ENCODE assay signal across 8 mouse cellular contexts in genomic region chr4:41097381-41097780, GRCm38 (mm10). TPM values are rescaled to one million over a fixed set of nuclear protein-coding genes. Genes with fewer than 3 reads are reported as not detected.
A peak's percentile ranks its signal among the peaks of the same experiment; 100 is the strongest.
DNase-seq lines count a peak whose midpoint lies in the region; ATAC-seq and TF ChIP-seq lines count a peak whose summit lies in the region.

No protein-coding gene starts in this region.

- no peak for ATAC-seq in heart, postnatal 0 days (ENCODE audit: insufficient read depth, low read depth)
- ATAC-seq in embryonic facial prominence, embryonic 13.5 days (ENCODE audit: insufficient number of reproducible peaks, insufficient read depth, low FRiP score, low TSS enrichment, low read depth): no peak
- no peak for ATAC-seq in kidney, embryonic 15.5 days (replicated peaks; ENCODE audit: low FRiP score)
- ATAC-seq in midbrain, postnatal 0 days (ENCODE audit: low FRiP score): no peak

- no peak overlapping the region for H3K4me3 ChIP-seq in heart, postnatal 0 days (ENCODE audit: low read depth, low read length)
- peak overlapping the region; percentile 49 for H3K4me3 ChIP-seq in embryonic facial prominence, embryonic 13.5 days
- peak overlapping the region; percentile 49 for H3K4me3 ChIP-seq in kidney, embryonic 15.5 days (replicated peaks)
- 0 out of 2 replicates have a peak overlapping the region, but pooled peaks have one; percentile 46 for H3K4me3 ChIP-seq in midbrain, postnatal 0 days (ENCODE audit: low read depth, low read length)
- H3K4me3 ChIP-seq in cerebellum, adult 2 months (replicated peaks; ENCODE audit: insufficient read depth, low read depth, low read length): no peak overlapping the region

- DNase-seq in heart, postnatal 0 days (ENCODE audit: low spot score): no peak
- no peak for DNase-seq in heart, postnatal 10 days
- no peak for DNase-seq in midbrain, postnatal 0 days (ENCODE audit: low spot score)
- no peak for DNase-seq in adrenal gland, adult 8-10 months
- DNase-seq in cerebellum, adult 2 months: no peak
- no peak for DNase-seq in left cerebral cortex, adult 11 months (ENCODE audit: low spot score)

- no peak for TF ChIP-seq POLR2A in cerebellum, adult 2 months (IDR thresholded peaks at IDR 0.05; ENCODE audit: borderline replicate concordance, insufficient read depth, low read length)

- peak overlapping the region; percentile 69 for H3K4me2 ChIP-seq in heart, postnatal 0 days (ENCODE audit: low read depth, low read length)
- peak overlapping the region; percentile 94 for H3K4me2 ChIP-seq in embryonic facial prominence, embryonic 13.5 days
- peak overlapping the region; percentile 92 for H3K4me2 ChIP-seq in kidney, embryonic 15.5 days
- peak overlapping the region; percentile 94; the same call in 1 of the 2 replicates for H3K4me2 ChIP-seq in midbrain, postnatal 0 days (ENCODE audit: low read depth, low read length, poor library complexity, severe bottlenecking)

- TF ChIP-seq CTCF in heart, postnatal 0 days (IDR thresholded peaks at IDR 0.05; ENCODE audit: low read depth): no peak
- TF ChIP-seq CTCF in midbrain, postnatal 0 days (IDR thresholded peaks at IDR 0.05): no peak
- no peak for TF ChIP-seq CTCF in cerebellum, adult 2 months (IDR thresholded peaks at IDR 0.05; ENCODE audit: borderline replicate concordance, insufficient read depth, low read depth, low read length)

- WGBS in heart, postnatal 0 days: 78% methylated on average over 13 of the region's 13 CpGs
- 28% methylated on average over 13 of the region's 13 CpGs for WGBS in embryonic facial prominence, embryonic 13.5 days
- WGBS in kidney, embryonic 15.5 days: 48% methylated on average over 13 of the region's 13 CpGs
- WGBS in midbrain, postnatal 0 days: 42% methylated on average over 13 of the region's 13 CpGs
- WGBS in cerebellum, adult 2 months: 75% methylated on average over 13 of the region's 13 CpGs

- H3K27me3 ChIP-seq in heart, postnatal 0 days (ENCODE audit: control insufficient read depth, insufficient read depth, low read length): peaks cover 27% of the 10 kb centered on the region
- peaks cover 34% of the 10 kb centered on the region for H3K27me3 ChIP-seq in embryonic facial prominence, embryonic 13.5 days
- H3K27me3 ChIP-seq in kidney, embryonic 15.5 days: peaks cover 23% of the 10 kb centered on the region
- H3K27me3 ChIP-seq in midbrain, postnatal 0 days (ENCODE audit: insufficient read depth, low read length): 0 out of 2 replicates have a peak, but pooled peaks cover 4% of the 10 kb centered on the region
- no peaks in the 10 kb centered on the region; the same call in 1 of the 2 replicates for H3K27me3 ChIP-seq in cerebellum, adult 2 months (ENCODE audit: control insufficient read depth, insufficient read depth, low read length)

- H3K9ac ChIP-seq in heart, postnatal 0 days (replicated peaks; ENCODE audit: low read depth, low read length): 0 out of 2 replicates have a peak overlapping the region, but pooled peaks have one; percentile 18
- no peak overlapping the region for H3K9ac ChIP-seq in embryonic facial prominence, embryonic 13.5 days
- H3K9ac ChIP-seq in kidney, embryonic 15.5 days: peak overlapping the region; percentile 18; the same call in 1 of the 2 replicates
- 0 out of 2 replicates have a peak overlapping the region, but pooled peaks have one; percentile 66 for H3K9ac ChIP-seq in midbrain, postnatal 0 days (replicated peaks; ENCODE audit: low read length, poor library complexity, severe bottlenecking)

- no peak overlapping the region for H3K27ac ChIP-seq in heart, postnatal 0 days (ENCODE audit: low read depth)
- H3K27ac ChIP-seq in embryonic facial prominence, embryonic 13.5 days: no peak overlapping the region
- H3K27ac ChIP-seq in kidney, embryonic 15.5 days: 0 out of 2 replicates have a peak overlapping the region, but pooled peaks have one; percentile 34
- H3K27ac ChIP-seq in midbrain, postnatal 0 days (ENCODE audit: low read depth, low read length): no peak overlapping the region
- H3K27ac ChIP-seq in cerebellum, adult 2 months (ENCODE audit: insufficient read depth, low read length): no peak overlapping the region

- intact Hi-C loops in heart, postnatal 10 days (cut with DNase I): no loop called here

- H3K4me1 ChIP-seq in heart, postnatal 0 days (ENCODE audit: control insufficient read depth, insufficient read depth): peaks cover 23% of the 10 kb centered on the region
- peaks cover 26% of the 10 kb centered on the region for H3K4me1 ChIP-seq in embryonic facial prominence, embryonic 13.5 days
- peaks cover 44% of the 10 kb centered on the region for H3K4me1 ChIP-seq in kidney, embryonic 15.5 days
- peaks cover 4% of the 10 kb centered on the region; the same call in 1 of the 2 replicates for H3K4me1 ChIP-seq in midbrain, postnatal 0 days (ENCODE audit: insufficient read depth, low read length)
- no peaks in the 10 kb centered on the region for H3K4me1 ChIP-seq in cerebellum, adult 2 months (ENCODE audit: control insufficient read depth, insufficient read depth, low read length)

- H3K9me3 ChIP-seq in heart, postnatal 0 days (replicated peaks; ENCODE audit: control insufficient read depth, low read length): no peaks in the 10 kb centered on the region
- no peaks in the 10 kb centered on the region for H3K9me3 ChIP-seq in embryonic facial prominence, embryonic 13.5 days
- H3K9me3 ChIP-seq in kidney, embryonic 15.5 days (replicated peaks): no peaks in the 10 kb centered on the region
- H3K9me3 ChIP-seq in midbrain, postnatal 0 days (ENCODE audit: low read length): no peaks in the 10 kb centered on the region

- no peaks in the 10 kb centered on the region for H3K36me3 ChIP-seq in heart, postnatal 0 days (replicated peaks; ENCODE audit: control insufficient read depth, insufficient read depth, low read length)
- H3K36me3 ChIP-seq in embryonic facial prominence, embryonic 13.5 days: no peaks in the 10 kb centered on the region
- H3K36me3 ChIP-seq in kidney, embryonic 15.5 days: no peaks in the 10 kb centered on the region
- H3K36me3 ChIP-seq in midbrain, postnatal 0 days (ENCODE audit: insufficient read depth, low read length): no peaks in the 10 kb centered on the region

- TF ChIP-seq EP300 in heart, postnatal 0 days (IDR thresholded peaks at IDR 0.05; ENCODE audit: low read depth): no peak

RNA-seq across cellular contexts. Expression of gene Aqp3, which starts 0.6 kb away (rescaled TPM):
- 0.54 and 6.3 TPM in 2 replicates for total RNA-seq in heart, postnatal 0 days (2014; rRNA removed; ENCODE audit: low replicate concordance)
- 0.19 and 0.36 TPM in 2 replicates for polyA plus RNA-seq in heart, postnatal 0 days (2015; fragmentation: Nextera tagmentation; extraction: Ambion mirVana)
- under 1 TPM in 1 of 2 experiments, not detected in 1; 0.53 TPM for total RNA-seq in heart, postnatal 10 days (2021)
- 20.0 and 27.9 TPM in 2 replicates for polyA plus RNA-seq in embryonic facial prominence, embryonic 13.5 days (2015; fragmentation: Nextera tagmentation; extraction: Ambion mirVana)
- 29.0 and 33.1 TPM in 2 replicates for polyA plus RNA-seq in kidney, embryonic 15.5 days (2015; fragmentation: Nextera tagmentation; extraction: Ambion mirVana)
- total RNA-seq in midbrain, postnatal 0 days (2014; rRNA removed): 1.1 TPM in 1 of 2 replicates, not detected in the other
- 0.25 and 0.47 TPM in 2 replicates for polyA plus RNA-seq in midbrain, postnatal 0 days (2015; fragmentation: Nextera tagmentation; extraction: Ambion mirVana)
- under 1 TPM in 2 of 4 experiments, not detected in 2; 0.16 to 0.31 TPM for total RNA-seq in adrenal gland, adult 8-10 months (2022)
- 0.05 TPM in 1 of 2 replicates, not detected in the other for polyA plus RNA-seq in cerebellum, adult 2 months (2012; rRNA removed)

RNA-seq across cellular contexts. Expression of gene Nol6, which starts 26.9 kb away (rescaled TPM):
- 15.0 and 39.8 TPM in 2 replicates for total RNA-seq in heart, postnatal 0 days (2014; rRNA removed; ENCODE audit: low replicate concordance)
- polyA plus RNA-seq in heart, postnatal 0 days (2015; fragmentation: Nextera tagmentation; extraction: Ambion mirVana): 6.6 and 7.3 TPM in 2 replicates
- total RNA-seq in heart, postnatal 10 days (2021): 10 to 100 TPM; 21.3 to 22.8 TPM
- polyA plus RNA-seq in embryonic facial prominence, embryonic 13.5 days (2015; fragmentation: Nextera tagmentation; extraction: Ambion mirVana): 25.3 and 27.9 TPM in 2 replicates
- polyA plus RNA-seq in kidney, embryonic 15.5 days (2015; fragmentation: Nextera tagmentation; extraction: Ambion mirVana): 30.4 and 33.1 TPM in 2 replicates
- total RNA-seq in midbrain, postnatal 0 days (2014; rRNA removed): 67.9 and 70.8 TPM in 2 replicates
- polyA plus RNA-seq in midbrain, postnatal 0 days (2015; fragmentation: Nextera tagmentation; extraction: Ambion mirVana): 39.9 and 40.1 TPM in 2 replicates
- total RNA-seq in adrenal gland, adult 8-10 months (2022): 10 to 100 TPM; 61.8 to 79.3 (median 70.7) TPM
- polyA plus RNA-seq in cerebellum, adult 2 months (2012; rRNA removed): 61.2 and 63.6 TPM in 2 replicates

RNA-seq across cellular contexts. Expression of gene Ube2r2, which starts 38.2 kb away (rescaled TPM):
- 43.7 and 48.9 TPM in 2 replicates for total RNA-seq in heart, postnatal 0 days (2014; rRNA removed; ENCODE audit: low replicate concordance)
- 60.9 and 69.7 TPM in 2 replicates for polyA plus RNA-seq in heart, postnatal 0 days (2015; fragmentation: Nextera tagmentation; extraction: Ambion mirVana)
- 100 to 1,000 TPM; 123 to 137 TPM for total RNA-seq in heart, postnatal 10 days (2021)
- 93.3 and 94.0 TPM in 2 replicates for polyA plus RNA-seq in embryonic facial prominence, embryonic 13.5 days (2015; fragmentation: Nextera tagmentation; extraction: Ambion mirVana)
- 81.7 and 84.4 TPM in 2 replicates for polyA plus RNA-seq in kidney, embryonic 15.5 days (2015; fragmentation: Nextera tagmentation; extraction: Ambion mirVana)
- 49.9 TPM in 2 replicates for total RNA-seq in midbrain, postnatal 0 days (2014; rRNA removed)
- polyA plus RNA-seq in midbrain, postnatal 0 days (2015; fragmentation: Nextera tagmentation; extraction: Ambion mirVana): 41.0 and 50.4 TPM in 2 replicates
- 100 to 1,000 TPM in 3 of 4 experiments, 10 to 100 TPM in 1; 94.5 to 119 (median 105) TPM for total RNA-seq in adrenal gland, adult 8-10 months (2022)
- 109 and 135 TPM in 2 replicates for polyA plus RNA-seq in cerebellum, adult 2 months (2012; rRNA removed)

RNA-seq across cellular contexts. Expression of gene Aqp7, which starts 49.4 kb away (rescaled TPM):
- 8.9 and 20.6 TPM in 2 replicates for total RNA-seq in heart, postnatal 0 days (2014; rRNA removed; ENCODE audit: low replicate concordance)
- polyA plus RNA-seq in heart, postnatal 0 days (2015; fragmentation: Nextera tagmentation; extraction: Ambion mirVana): 10.0 and 10.8 TPM in 2 replicates
- 10 to 100 TPM; 35.0 to 36.4 TPM for total RNA-seq in heart, postnatal 10 days (2021)
- 0.10 and 0.30 TPM in 2 replicates for polyA plus RNA-seq in embryonic facial prominence, embryonic 13.5 days (2015; fragmentation: Nextera tagmentation; extraction: Ambion mirVana)
- 0.88 and 1.1 TPM in 2 replicates for polyA plus RNA-seq in kidney, embryonic 15.5 days (2015; fragmentation: Nextera tagmentation; extraction: Ambion mirVana)
- not detected in 2 replicates for total RNA-seq in midbrain, postnatal 0 days (2014; rRNA removed)
- not detected in 2 replicates for polyA plus RNA-seq in midbrain, postnatal 0 days (2015; fragmentation: Nextera tagmentation; extraction: Ambion mirVana)
- total RNA-seq in adrenal gland, adult 8-10 months (2022): 10 to 100 TPM in 3 of 4 experiments, 1 to 10 TPM in 1; 7.3 to 30.3 (median 14.6) TPM
- not detected in 2 replicates for polyA plus RNA-seq in cerebellum, adult 2 months (2012; rRNA removed)

Comparison
In these comparisons a context has a peak if more than half of its experiments do, and no peak if none do; other contexts are left out.
1. H3K4me3 ChIP-seq: peak in embryonic facial prominence, embryonic 13.5 days (single experiment), kidney, embryonic 15.5 days (single experiment) and midbrain, postnatal 0 days (single experiment); none in heart, postnatal 0 days (single experiment) and cerebellum, adult 2 months (single experiment).
2. RNA of gene Aqp3, which starts 0.6 kb away (polyA plus RNA-seq): 29.0 to 33.1 TPM in kidney, embryonic 15.5 days and 20.0 to 27.9 TPM in embryonic facial prominence, embryonic 13.5 days; 0.25 to 0.47 TPM in midbrain, postnatal 0 days, 0.19 to 0.36 TPM in heart, postnatal 0 days and 0.05 TPM in cerebellum, adult 2 months; every median in the first group is over 10 times any median in the second.
3. Peak in every context shown above with its lines, with median percentiles within 50 percentile points of each other: H3K4me2 ChIP-seq.